16 mouse cellular contexts compared by ENCODE assay signal in genomic region chr8:73324667-73325066, GRCm38 (mm10). TPM values are rescaled to one million over a fixed set of nuclear protein-coding genes. Genes with fewer than 3 reads are reported as not detected.
DNase-seq lines count a peak whose midpoint lies in the region; ATAC-seq lines count a peak whose summit lies in the region.
"Had no signal": no experiment of that assay in that cellular context is flagged by ENCODE, and none has a peak within 500 bp of the region (broad histone marks: within the 10 kb centered on the region; RNA-seq: fewer than 3 reads in every experiment).

No protein-coding gene starts in this region.

- WGBS in forebrain, embryonic 16.5 days: 55% methylated on average over 4 of the region's 4 CpGs
- WGBS in forebrain, embryonic 10.5 days: 76% methylated on average over 4 of the region's 4 CpGs
- 56% methylated on average over 4 of the region's 4 CpGs for WGBS in neural tube, embryonic 13.5 days
- 51% methylated on average over 4 of the region's 4 CpGs for WGBS in neural tube, embryonic 15.5 days
- 62% methylated on average over 4 of the region's 4 CpGs for WGBS in kidney, embryonic 14.5 days

- DNase-seq in forebrain, embryonic 10.5 days (ENCODE audit: extremely low spot score, low spot score): no peak
- no peak for DNase-seq in neural tube, embryonic 10.5 days (ENCODE audit: extremely low spot score, low spot score)
- peak; percentile 83 for DNase-seq in cerebellum, adult 11-12 months
- DNase-seq in testis, postnatal 10 days (ENCODE audit: low spot score): no peak
- DNase-seq: gastrocnemius, postnatal 25 days; kidney, postnatal 4 days; liver; lung, postnatal 14 days; thymus, adult 18-20 months had no signal

- no peaks in the 10 kb centered on the region for H3K27me3 ChIP-seq in forebrain, embryonic 16.5 days (replicated peaks; ENCODE audit: control insufficient read depth, insufficient read depth, low read length)
- H3K27me3 ChIP-seq in forebrain, embryonic 10.5 days (ENCODE audit: poor library complexity, severe bottlenecking): no peaks in the 10 kb centered on the region
- no peaks in the 10 kb centered on the region for H3K27me3 ChIP-seq in neural tube, embryonic 13.5 days
- no peaks in the 10 kb centered on the region for H3K27me3 ChIP-seq in neural tube, embryonic 15.5 days (replicated peaks)
- no peaks in the 10 kb centered on the region for H3K27me3 ChIP-seq in kidney, embryonic 14.5 days (ENCODE audit: control insufficient read depth, insufficient read depth, low read length)
- H3K27me3 ChIP-seq: forebrain, embryonic 13.5 days; heart, embryonic 15.5 days; intestine, embryonic 15.5 days had no signal

- 0 out of 2 replicates have a peak, but pooled peaks have one; percentile 15 for ATAC-seq in forebrain, embryonic 16.5 days
- ATAC-seq in neural tube, embryonic 13.5 days (ENCODE audit: low read depth): 0 out of 2 replicates have a peak, but pooled peaks have one; percentile 36
- ATAC-seq in neural tube, embryonic 15.5 days (ENCODE audit: low FRiP score): 0 out of 2 replicates have a peak, but pooled peaks have one; percentile 51
- no peak for ATAC-seq in kidney, embryonic 14.5 days (ENCODE audit: low FRiP score, low TSS enrichment)
- ATAC-seq: forebrain, embryonic 13.5 days; intestine, embryonic 15.5 days had no signal

- no peak overlapping the region for H3K4me2 ChIP-seq in forebrain, embryonic 16.5 days (ENCODE audit: low read length)
- H3K4me2 ChIP-seq in neural tube, embryonic 13.5 days: no peak overlapping the region
- H3K4me2 ChIP-seq in neural tube, embryonic 15.5 days: no peak overlapping the region
- no peak overlapping the region for H3K4me2 ChIP-seq in kidney, embryonic 14.5 days (replicated peaks; ENCODE audit: low read depth, low read length)
- H3K4me2 ChIP-seq: forebrain, embryonic 13.5 days; heart, embryonic 15.5 days; intestine, embryonic 15.5 days had no signal

- H3K27ac ChIP-seq in forebrain, embryonic 16.5 days (ENCODE audit: low read length): no peak overlapping the region
- no peak overlapping the region for H3K27ac ChIP-seq in forebrain, embryonic 10.5 days
- no peak overlapping the region for H3K27ac ChIP-seq in neural tube, embryonic 13.5 days (replicated peaks)
- H3K27ac ChIP-seq in neural tube, embryonic 15.5 days (replicated peaks): no peak overlapping the region
- H3K27ac ChIP-seq in kidney, embryonic 14.5 days (ENCODE audit: low read depth, low read length): no peak overlapping the region
- H3K27ac ChIP-seq: forebrain, embryonic 13.5 days; heart, embryonic 15.5 days; intestine, embryonic 15.5 days had no signal

- H3K9ac ChIP-seq in forebrain, embryonic 16.5 days (replicated peaks; ENCODE audit: low read depth, low read length): no peak overlapping the region
- no peak overlapping the region for H3K9ac ChIP-seq in neural tube, embryonic 13.5 days
- H3K9ac ChIP-seq in neural tube, embryonic 15.5 days (replicated peaks): no peak overlapping the region
- no peak overlapping the region for H3K9ac ChIP-seq in kidney, embryonic 14.5 days (ENCODE audit: low read depth, low read length)
- H3K9ac ChIP-seq: forebrain, embryonic 13.5 days; heart, embryonic 15.5 days; intestine, embryonic 15.5 days had no signal

- peaks cover 10% of the 10 kb centered on the region for H3K4me1 ChIP-seq in forebrain, embryonic 16.5 days (replicated peaks; ENCODE audit: control insufficient read depth, insufficient read depth, low read length)
- H3K4me1 ChIP-seq in forebrain, embryonic 10.5 days: peaks cover 9% of the 10 kb centered on the region; the same call in 1 of the 2 replicates
- no peaks in the 10 kb centered on the region; the same call in 1 of the 2 replicates for H3K4me1 ChIP-seq in neural tube, embryonic 13.5 days (replicated peaks)
- peaks cover 7% of the 10 kb centered on the region; the same call in 1 of the 2 replicates for H3K4me1 ChIP-seq in neural tube, embryonic 15.5 days
- H3K4me1 ChIP-seq in kidney, embryonic 14.5 days (ENCODE audit: control insufficient read depth, insufficient read depth, low read length): no peaks in the 10 kb centered on the region
- H3K4me1 ChIP-seq: intestine, embryonic 15.5 days had no signal

- H3K9me3 ChIP-seq in forebrain, embryonic 16.5 days (ENCODE audit: control insufficient read depth, low read length): no peaks in the 10 kb centered on the region
- H3K9me3 ChIP-seq in forebrain, embryonic 10.5 days: no peaks in the 10 kb centered on the region
- no peaks in the 10 kb centered on the region for H3K9me3 ChIP-seq in neural tube, embryonic 13.5 days
- no peaks in the 10 kb centered on the region for H3K9me3 ChIP-seq in neural tube, embryonic 15.5 days (replicated peaks)
- H3K9me3 ChIP-seq in kidney, embryonic 14.5 days (ENCODE audit: control insufficient read depth, low read length): no peaks in the 10 kb centered on the region
- H3K9me3 ChIP-seq: forebrain, embryonic 13.5 days; heart, embryonic 15.5 days; intestine, embryonic 15.5 days had no signal

- no peak overlapping the region for H3K4me3 ChIP-seq in forebrain, embryonic 16.5 days (replicated peaks; ENCODE audit: low read length)
- H3K4me3 ChIP-seq in forebrain, embryonic 10.5 days: no peak overlapping the region
- H3K4me3 ChIP-seq in neural tube, embryonic 13.5 days: no peak overlapping the region
- no peak overlapping the region for H3K4me3 ChIP-seq in neural tube, embryonic 15.5 days (replicated peaks)
- H3K4me3 ChIP-seq in kidney, embryonic 14.5 days (ENCODE audit: low read length): no peak overlapping the region
- H3K4me3 ChIP-seq: forebrain, embryonic 13.5 days; heart, embryonic 15.5 days; intestine, embryonic 15.5 days had no signal

- no peaks in the 10 kb centered on the region for H3K36me3 ChIP-seq in forebrain, embryonic 16.5 days (ENCODE audit: control insufficient read depth, insufficient read depth)
- no peaks in the 10 kb centered on the region; the same call in 1 of the 2 replicates for H3K36me3 ChIP-seq in forebrain, embryonic 10.5 days (replicated peaks)
- no peaks in the 10 kb centered on the region for H3K36me3 ChIP-seq in neural tube, embryonic 13.5 days
- no peaks in the 10 kb centered on the region for H3K36me3 ChIP-seq in neural tube, embryonic 15.5 days
- no peaks in the 10 kb centered on the region for H3K36me3 ChIP-seq in kidney, embryonic 14.5 days (ENCODE audit: control insufficient read depth, insufficient read depth, low read length)
- H3K36me3 ChIP-seq: heart, embryonic 15.5 days; intestine, embryonic 15.5 days had no signal

RNA-seq across cellular contexts. Expression of gene Large1, which starts 28.7 kb away (rescaled TPM):
- polyA plus RNA-seq in forebrain, embryonic 16.5 days (2015; fragmentation: Nextera tagmentation; extraction: Ambion mirVana): 17.0 and 18.2 TPM in 2 replicates
- 5.1 and 5.5 TPM in 2 replicates for polyA plus RNA-seq in forebrain, embryonic 10.5 days (2016; fragmentation: Nextera tagmentation; extraction: Ambion mirVana)
- polyA plus RNA-seq in neural tube, embryonic 13.5 days (2015; fragmentation: Nextera tagmentation; extraction: Ambion mirVana): 14.0 and 14.2 TPM in 2 replicates
- polyA plus RNA-seq in neural tube, embryonic 15.5 days (2015; fragmentation: Nextera tagmentation; extraction: Ambion mirVana): 15.0 and 17.1 TPM in 2 replicates
- 8.1 and 10.4 TPM in 2 replicates for polyA plus RNA-seq in kidney, embryonic 14.5 days (2014; fragmentation: Nextera tagmentation; extraction: Ambion mirVana)
